Mouse (Mus musculus) neural tube, embryonic 11.5 days (tissue): ENCODE results near the gene Gdf10. TPM values are rescaled to one million over a fixed set of nuclear protein-coding genes. Genes with fewer than 3 reads are reported as not detected.

ENCODE experiments used
- ATAC-seq: fragments of 200-750 bp; cut with Nextera tagmentation; 2 replicates; pipeline ENCODE4 v1.8.0; 2017; ENCODE audit warnings: moderate number of reproducible peaks, mild to moderate bottlenecking, moderate TSS enrichment, moderate library complexity; ENCODE audit not compliant: insufficient read depth, low FRiP score, low TSS enrichment
- DNase-seq: peaks from one replicate; pipeline ENCODE4 v3.0.0-alpha.2; 2015; ENCODE audit warnings: low spot score
- H3K27ac ChIP-seq: fragments of 300-500 bp; sonication (generic); 2 replicates; pipeline ENCODE4 v1.5.1; 2014; ENCODE audit warnings: low read depth, mild to moderate bottlenecking, low read length
- H3K27me3 ChIP-seq: fragments of 300-500 bp; sonication (generic); 2 replicates; pipeline ENCODE4 v1.6.1; 2014; ENCODE audit warnings: mild to moderate bottlenecking, low read length, mixed read lengths; ENCODE audit not compliant: control insufficient read depth, insufficient read depth
- H3K36me3 ChIP-seq: fragments of 300-500 bp; sonication (generic); 2 replicates; pipeline ENCODE4 v1.6.1; 2014; ENCODE audit warnings: mild to moderate bottlenecking, low read length, moderate library complexity, mixed read lengths; ENCODE audit not compliant: control insufficient read depth, insufficient read depth
- H3K4me1 ChIP-seq: fragments of 300-500 bp; sonication (generic); 2 replicates; pipeline ENCODE4 v1.6.1; 2014; ENCODE audit warnings: low read length, mixed read lengths; ENCODE audit not compliant: control insufficient read depth, insufficient read depth
- H3K4me2 ChIP-seq: fragments of 300-500 bp; sonication (generic); 2 replicates; pipeline ENCODE4 v1.6.1; 2014; ENCODE audit warnings: low read depth, mild to moderate bottlenecking, moderate library complexity
- H3K4me3 ChIP-seq: fragments of 300-500 bp; sonication (generic); 2 replicates; pipeline ENCODE4 v1.5.1; 2014; ENCODE audit warnings: low read depth, low read length
- H3K9ac ChIP-seq: fragments of 300-500 bp; sonication (generic); 2 replicates; pipeline ENCODE4 v1.6.1; 2014; ENCODE audit warnings: mild to moderate bottlenecking, low read length
- H3K9me3 ChIP-seq: fragments of 300-500 bp; sonication (generic); 2 replicates; pipeline ENCODE4 v1.6.1; 2016; ENCODE audit warnings: low read length; ENCODE audit not compliant: control insufficient read depth
- WGBS: fragments of 180-500 bp; shearing (Covaris S2); extraction: QIAGEN DNeasy Blood & Tissue Kit; methylation state at CpG from one replicate; pipeline ENCODE4 v1.1.7; 2014; 5-methylcytosine and 5-hydroxymethylcytosine counted together
- polyA plus RNA-seq: library from polyadenylated mRNA; unstranded; fragments of >200 nt; fragmentation: Nextera tagmentation; extraction: Ambion mirVana; gene quantifications from 2 replicates; pipeline ENCODE4 v1.2.1, GENCODE M21; 2014

Gdf10 gene
- polyA plus RNA-seq, 1 experiment from 2014 or later: 20.3 TPM

DNA sequence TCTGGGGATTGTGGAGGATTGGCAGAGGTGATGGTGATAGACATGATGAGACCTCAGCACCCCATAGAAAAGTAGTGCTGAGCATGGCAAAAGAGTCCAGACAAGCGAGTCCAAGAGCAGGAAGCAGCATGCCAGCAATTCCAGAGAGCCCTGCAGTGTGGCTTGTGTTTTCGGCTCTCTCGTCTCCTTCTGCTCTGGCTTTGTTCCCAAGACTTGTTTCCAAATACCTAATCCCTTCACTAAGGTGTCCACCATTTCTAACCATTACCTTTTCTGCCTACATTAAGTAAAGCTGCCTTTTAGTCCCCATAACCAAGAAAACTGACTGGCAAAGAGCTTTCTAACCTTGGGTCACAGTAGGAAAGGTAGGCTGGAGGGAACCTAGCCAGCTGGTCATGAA is 31.9 kb upstream of the Gdf10 start:
- WGBS: 87% methylated on average over 3 of the region's 3 CpGs

DNA sequence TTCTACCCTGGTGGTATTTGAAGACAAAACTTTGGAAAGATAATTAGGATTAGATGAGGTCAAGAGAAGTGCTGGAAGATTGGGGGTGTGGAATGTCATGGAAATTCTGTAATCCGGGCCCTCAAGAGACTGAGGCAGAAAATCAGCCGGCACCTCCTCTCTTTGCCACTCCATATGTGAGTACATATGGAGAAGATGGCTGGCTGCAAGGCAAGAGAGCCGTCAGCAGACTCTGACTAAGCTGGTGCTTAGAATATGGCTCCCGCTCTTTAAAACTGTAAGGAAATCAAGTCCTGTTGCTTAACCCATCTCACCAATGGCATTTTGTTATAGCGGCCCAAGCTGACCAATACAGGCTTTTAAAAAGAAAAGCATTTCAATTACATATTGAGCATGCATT is 27.6 kb upstream of the Gdf10 start:
- no peaks in the 10 kb centered on the region for H3K36me3 ChIP-seq
- H3K4me1 ChIP-seq: no peaks in the 10 kb centered on the region; the same call in 1 of the 2 replicates
- no peak for DNase-seq
- no peaks in the 10 kb centered on the region for H3K9me3 ChIP-seq
- WGBS: 89% methylated on average over 5 of the region's 5 CpGs
- no peak for ATAC-seq
- H3K4me2 ChIP-seq: no peak overlapping the region
- no peak overlapping the region for H3K9ac ChIP-seq
- H3K27me3 ChIP-seq: no peaks in the 10 kb centered on the region
- no peak overlapping the region for H3K4me3 ChIP-seq
- H3K27ac ChIP-seq: no peak overlapping the region

More for the DNA sequence above, 31.9 kb upstream of the Gdf10 start:
- no peak overlapping the region for H3K4me2 ChIP-seq
- no peaks in the 10 kb centered on the region for H3K27me3 ChIP-seq
- no peak for ATAC-seq
- no peaks in the 10 kb centered on the region for H3K9me3 ChIP-seq
- no peak overlapping the region for H3K4me3 ChIP-seq
- DNase-seq: no peak
- no peak overlapping the region for H3K9ac ChIP-seq
- no peaks in the 10 kb centered on the region for H3K4me1 ChIP-seq
- H3K27ac ChIP-seq: no peak overlapping the region
- no peaks in the 10 kb centered on the region for H3K36me3 ChIP-seq

DNA sequence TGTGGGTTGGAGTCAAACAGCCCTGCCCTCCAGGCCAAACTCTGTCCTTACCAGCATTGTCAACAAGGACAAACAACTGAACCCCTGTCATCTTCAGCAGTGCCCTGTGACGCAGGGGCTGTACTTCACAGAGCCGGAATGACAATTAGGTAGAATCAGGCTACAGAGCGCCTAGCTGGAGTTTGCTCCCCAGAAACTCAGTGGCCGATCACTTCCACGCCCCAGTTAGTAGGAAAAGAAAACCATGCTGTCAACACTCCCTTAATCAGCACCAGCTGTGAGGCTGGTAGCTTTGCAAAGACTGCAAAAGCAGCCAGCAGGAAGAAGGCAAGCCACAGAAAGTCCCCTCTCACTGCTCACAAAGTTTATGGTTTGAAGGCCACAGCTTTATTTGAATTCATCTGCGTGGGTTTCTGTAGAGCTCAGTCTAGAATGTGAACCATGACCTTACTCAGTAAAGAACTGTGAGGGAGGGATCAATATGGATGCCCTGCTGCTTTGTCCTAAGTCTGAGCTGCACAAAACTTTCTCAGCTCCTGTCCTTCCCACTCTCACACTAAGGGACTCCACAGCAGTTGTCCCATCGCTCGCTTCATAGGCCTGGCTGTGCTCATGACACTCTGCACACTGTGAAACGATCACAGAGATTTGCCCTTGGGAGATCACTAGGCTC is 26.6 kb upstream of the Gdf10 start:
- no peak overlapping the region for H3K27ac ChIP-seq
- ATAC-seq: no peak
- no peak overlapping the region for H3K4me2 ChIP-seq
- H3K9me3 ChIP-seq: no peaks in the 10 kb centered on the region
- no peaks in the 10 kb centered on the region for H3K27me3 ChIP-seq
- H3K36me3 ChIP-seq: no peaks in the 10 kb centered on the region
- no peaks in the 10 kb centered on the region; the same call in 1 of the 2 replicates for H3K4me1 ChIP-seq
- H3K4me3 ChIP-seq: no peak overlapping the region
- no peak overlapping the region for H3K9ac ChIP-seq
- DNase-seq: peak; percentile 43
- WGBS: 49% methylated on average over 9 of the region's 9 CpGs

DNA sequence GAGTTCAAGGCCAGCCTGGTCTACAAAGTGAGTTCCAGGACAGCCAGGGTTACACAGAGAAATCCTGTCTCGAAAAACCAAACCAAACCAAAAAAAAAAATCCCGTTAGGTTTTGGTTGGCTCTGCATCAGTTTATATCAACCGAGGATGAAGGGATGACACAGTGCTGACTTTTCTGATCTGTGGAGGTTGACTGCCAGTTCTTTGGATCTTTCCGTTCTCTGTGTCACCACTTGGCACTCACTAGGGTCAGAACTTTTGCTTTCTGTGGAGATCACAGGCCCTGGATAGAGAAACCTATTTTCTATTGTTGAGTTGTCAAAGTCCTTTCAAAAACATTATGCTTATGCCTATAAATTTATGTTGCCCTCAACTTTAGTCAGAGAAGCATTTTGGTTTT is 20.6 kb upstream of the Gdf10 start:
- no peak overlapping the region for H3K4me3 ChIP-seq
- H3K36me3 ChIP-seq: no peaks in the 10 kb centered on the region
- no peaks in the 10 kb centered on the region for H3K9me3 ChIP-seq
- H3K27me3 ChIP-seq: no peaks in the 10 kb centered on the region
- no peak overlapping the region for H3K9ac ChIP-seq
- WGBS: 89% methylated on average over 4 of the region's 4 CpGs
- ATAC-seq (no peak), DNase-seq (no peak)
- H3K4me1 ChIP-seq: no peaks in the 10 kb centered on the region
- no peak overlapping the region for H3K27ac ChIP-seq
- H3K4me2 ChIP-seq: no peak overlapping the region

DNA sequence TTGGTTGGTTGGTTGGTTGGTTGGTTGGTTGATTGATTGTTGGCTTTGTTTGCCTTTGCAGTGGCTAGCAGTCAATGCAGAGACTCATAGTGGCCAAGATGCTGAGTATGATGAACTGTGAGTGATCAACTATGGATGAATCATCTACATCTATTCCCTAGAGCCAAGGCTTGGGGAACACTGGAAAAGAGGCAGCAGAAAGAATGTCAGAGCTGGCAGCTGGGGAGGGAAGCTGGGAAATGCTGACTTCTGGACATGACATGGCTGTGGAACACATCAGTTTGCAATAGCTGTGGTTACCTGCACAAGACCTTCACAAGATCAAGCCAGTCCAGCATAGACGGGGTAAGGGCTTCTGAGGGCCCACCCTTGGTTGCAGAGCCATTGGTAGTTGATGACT is 20.2 kb upstream of the Gdf10 start:
- H3K9ac ChIP-seq: no peak overlapping the region
- H3K9me3 ChIP-seq: no peaks in the 10 kb centered on the region
- DNase-seq: no peak
- no peaks in the 10 kb centered on the region for H3K4me1 ChIP-seq
- no peaks in the 10 kb centered on the region for H3K27me3 ChIP-seq
- WGBS: 69% methylated on average over 1 of the region's 1 CpGs
- H3K27ac ChIP-seq: no peak overlapping the region
- H3K4me3 ChIP-seq: no peak overlapping the region
- no peak for ATAC-seq
- H3K36me3 ChIP-seq: no peaks in the 10 kb centered on the region
- H3K4me2 ChIP-seq: no peak overlapping the region

DNA sequence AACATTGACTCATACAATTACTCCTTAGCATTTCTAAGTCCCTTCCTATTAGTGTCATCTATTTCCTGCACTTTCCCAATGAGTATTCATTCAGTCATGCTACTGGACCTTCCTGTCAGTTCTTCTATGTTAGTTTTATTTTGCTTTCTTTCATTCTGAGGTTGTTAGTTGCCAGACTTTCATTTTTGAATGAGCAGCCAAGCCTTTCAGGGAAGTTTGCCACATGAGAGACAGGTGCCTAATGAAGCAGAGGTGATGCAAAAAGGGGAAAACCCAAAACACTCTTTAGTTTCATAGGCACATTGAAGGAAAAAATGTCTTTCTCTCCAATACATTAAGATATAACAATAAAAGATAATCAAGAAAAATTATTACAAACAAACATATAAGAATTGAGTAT is 18.5 kb upstream of the Gdf10 start:
- Histone ChIP-seq H3K36me3 (no peaks in the 10 kb centered on the region), H3K4me3 (no peak overlapping the region), H3K4me2 (no peak overlapping the region), H3K4me1 (no peaks in the 10 kb centered on the region), H3K9me3 (no peaks in the 10 kb centered on the region), H3K27ac (no peak overlapping the region), H3K9ac (no peak overlapping the region), H3K27me3 (no peaks in the 10 kb centered on the region)
- no peak for DNase-seq
- no peak for ATAC-seq

DNA sequence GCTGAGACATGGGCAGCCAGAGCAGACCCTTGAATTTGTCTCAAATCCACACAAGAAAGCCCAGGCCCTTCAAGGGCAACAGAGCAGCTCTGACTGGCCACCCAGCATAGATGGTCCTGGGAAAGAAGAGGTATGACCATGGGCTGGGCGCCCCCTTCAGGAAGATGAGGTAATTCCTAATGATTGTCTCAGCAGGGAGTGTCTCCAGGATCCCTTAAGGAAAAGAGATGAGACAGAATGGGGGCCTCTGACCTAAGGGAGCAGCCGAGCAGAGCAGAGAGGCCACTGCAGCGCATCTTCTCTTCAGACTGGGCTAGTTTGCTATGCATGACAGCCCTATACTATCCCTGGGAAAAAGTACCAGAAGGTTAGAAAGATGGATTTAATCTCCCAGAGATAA is 9.7 kb upstream of the Gdf10 start:
- Histone ChIP-seq H3K9me3 (no peaks in the 10 kb centered on the region), H3K9ac (no peak overlapping the region), H3K4me1 (no peaks in the 10 kb centered on the region), H3K27me3 (no peaks in the 10 kb centered on the region), H3K4me3 (no peak overlapping the region), H3K27ac (no peak overlapping the region), H3K4me2 (no peak overlapping the region), H3K36me3 (no peaks in the 10 kb centered on the region)
- ATAC-seq: no peak
- DNase-seq: peak; percentile 45
- 29% methylated on average over 3 of the region's 3 CpGs for WGBS

DNA sequence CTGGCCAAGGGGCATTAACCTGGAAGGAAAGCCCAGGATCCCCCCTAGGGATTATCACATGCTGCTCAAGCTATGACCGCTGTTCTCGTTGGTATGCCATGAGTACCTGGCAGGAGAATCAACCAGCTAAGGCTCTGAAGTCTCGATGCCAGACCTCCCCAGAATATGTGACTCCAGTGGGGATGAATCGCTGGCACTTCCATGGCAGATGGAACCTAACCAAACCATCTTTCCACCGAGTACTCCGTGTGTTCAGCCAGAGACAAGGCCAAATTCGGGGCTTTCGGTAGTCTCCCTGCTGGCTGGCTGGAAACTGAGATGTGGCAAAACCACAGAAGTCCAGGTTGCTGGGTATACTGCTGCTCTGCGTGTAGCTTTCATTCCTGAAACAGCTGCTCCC is 9.2 kb upstream of the Gdf10 start:
- Histone ChIP-seq H3K36me3 (no peaks in the 10 kb centered on the region), H3K4me3 (no peak overlapping the region), H3K4me2 (no peak overlapping the region), H3K9me3 (no peaks in the 10 kb centered on the region), H3K27me3 (no peaks in the 10 kb centered on the region), H3K9ac (no peak overlapping the region), H3K4me1 (peaks cover 1% of the 10 kb centered on the region; the same call in 1 of the 2 replicates), H3K27ac (no peak overlapping the region)
- ATAC-seq (no peak), DNase-seq (no peak)
- WGBS: 89% methylated on average over 9 of the region's 9 CpGs

DNA sequence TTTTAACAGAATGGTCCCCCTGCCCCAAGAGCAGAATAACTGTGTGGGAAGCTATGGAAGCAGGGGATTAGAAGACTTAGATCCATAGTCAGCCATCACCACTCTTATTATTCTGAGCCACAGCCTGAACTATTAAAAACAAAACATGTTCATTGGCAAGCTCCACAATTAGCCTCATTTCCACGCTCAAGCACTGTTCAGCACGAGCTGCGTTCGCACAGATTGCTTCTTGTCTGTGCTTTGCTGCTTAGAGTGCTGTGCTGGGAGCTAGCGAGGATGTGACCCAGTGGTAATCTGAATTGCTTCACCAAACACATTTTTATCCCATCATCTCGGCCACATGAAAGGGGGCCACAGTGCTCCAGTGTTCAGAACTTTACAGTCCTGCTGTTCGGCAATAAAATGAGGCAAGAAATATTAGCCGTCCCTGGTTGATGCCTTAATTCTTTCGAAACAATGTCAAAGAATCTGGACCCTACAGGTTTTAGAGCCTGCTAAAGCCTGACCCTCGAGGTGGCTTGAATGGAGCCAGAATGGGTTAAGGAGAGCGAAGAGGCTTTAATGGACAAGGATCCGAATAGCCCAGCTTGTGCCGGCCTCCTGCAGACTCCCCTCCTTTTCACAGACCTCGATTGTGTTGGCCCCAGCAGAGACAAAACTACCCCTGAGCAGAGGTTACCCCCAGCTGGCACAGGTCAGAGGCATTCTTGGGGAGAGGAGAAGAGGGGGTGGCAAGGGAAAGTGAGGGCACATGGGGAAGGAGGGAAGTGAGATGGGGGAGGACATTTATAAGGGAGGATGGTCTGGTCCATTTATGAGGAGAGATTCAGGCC is 2.4 kb upstream of the Gdf10 start:
- no peaks in the 10 kb centered on the region for H3K9me3 ChIP-seq
- no peak overlapping the region for H3K4me3 ChIP-seq
- DNase-seq (peak; percentile 42), ATAC-seq (peak; percentile 29; the same call in 1 of the 2 replicates)
- H3K9ac ChIP-seq: no peak overlapping the region
- H3K27me3 ChIP-seq: peaks cover 21% of the 10 kb centered on the region
- H3K4me2 ChIP-seq: no peak overlapping the region
- 9% methylated on average over 14 of the region's 14 CpGs for WGBS
- no peak overlapping the region for H3K27ac ChIP-seq
- no peaks in the 10 kb centered on the region for H3K36me3 ChIP-seq
- H3K4me1 ChIP-seq: peaks cover 22% of the 10 kb centered on the region
